Mouse (Mus musculus) frontal cortex, postnatal 10 days (tissue): ENCODE measurements at regions not wholly inside any gene's neighbourhood (a gene's known extent, or its start where the extent isn't known, plus 50 kb on each side); places are given as distances from the start of the nearest gene placed in this dataset.

Experiments
- DNase-seq, 2 experiments: peaks; one replicate each; pipeline ENCODE4 v3.0.0; 2022; ENCODE audit warnings: low spot score in 2 of 2, mixed read lengths in 1 of 2

- no peak for DNase-seq
Observed at GRCm38 (mm10) chr8:75353786-75354185, 52.6 kb downstream of the Gm10358 start.

- DNase-seq: no peak
Observed at GRCm38 (mm10) chr8:75350141-75350540, 56.2 kb downstream of the Gm10358 start.

- no peak for DNase-seq
Observed at GRCm38 (mm10) chr8:75348047-75348446, 58.3 kb downstream of the Gm10358 start.

GRCm38 (mm10) chr8:75320614-75321013 is 85.8 kb downstream of the Gm10358 start:
- DNase-seq: no peak

GRCm38 (mm10) chr8:75318526-75318925 is 87.9 kb downstream of the Gm10358 start:
- no peak for DNase-seq

- peak in 1 of 2 experiments; percentile 25 for DNase-seq
Observed at GRCm38 (mm10) chr8:75315886-75316285, 90.5 kb downstream of the Gm10358 start.

GRCm38 (mm10) chr8:75309463-75309862 is 95.7 kb downstream of the Rasd2 start:
- DNase-seq: no peak

- DNase-seq: no peak
Observed at GRCm38 (mm10) chr8:75291921-75292320, 78.2 kb downstream of the Rasd2 start.

- DNase-seq: no peak
Observed at GRCm38 (mm10) chr8:75289933-75290332, 76.2 kb downstream of the Rasd2 start.
